Mouse (Mus musculus) megakaryocyte, embryonic 14.5 days (primary cell): ENCODE data around the gene Nkiras1.

Experiments used
- FLI1 ChIP-seq: IDR thresholded peaks from 2 replicates; pipeline ENCODE4 v1.6.1; 2012; ENCODE audit warnings: low read length, inconsistent platforms, mixed read lengths
- GATA1 ChIP-seq: IDR thresholded peaks from 3 replicates; pipeline ENCODE4 v1.6.1; 2012; ENCODE audit warnings: mixed read lengths, low read length, inconsistent platforms, borderline replicate concordance

DNA sequence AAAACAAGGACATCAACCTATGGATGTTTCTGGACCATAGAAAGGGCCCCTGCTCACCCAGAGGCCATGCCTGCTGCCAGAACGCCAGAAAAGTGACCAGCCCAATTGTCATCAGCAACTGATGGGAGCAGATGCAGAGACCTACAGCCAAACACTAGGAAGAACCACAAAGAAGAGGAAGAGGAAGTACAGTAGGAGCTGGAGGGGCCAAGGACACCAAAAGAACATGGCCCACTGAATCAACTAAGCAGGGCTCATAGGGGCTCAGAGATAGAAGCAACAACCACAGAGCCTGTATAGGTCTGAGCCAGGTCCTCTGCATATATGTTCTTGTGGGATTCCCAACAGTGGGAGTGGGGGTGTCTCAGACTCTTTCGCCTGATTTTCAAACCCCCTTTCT is 26.5 kb downstream of the Nkiras1 start:
- TF ChIP-seq GATA1: no peak
- no peak for TF ChIP-seq FLI1
